Mouse (Mus musculus) hindbrain, embryonic 15.5 days (tissue): ENCODE measurements around the gene Pkm. TPM values are rescaled to one million over a fixed set of nuclear protein-coding genes. Genes with fewer than 3 reads are reported as not detected.

Experiments used
- ATAC-seq: fragments of 200-750 bp; cut with Nextera tagmentation; 2 replicates; pipeline ENCODE4 v1.8.0; 2017; ENCODE audit warnings: low read depth, moderate number of reproducible peaks, moderate TSS enrichment; ENCODE audit not compliant: low FRiP score
- H3K27ac ChIP-seq: fragments of 300-500 bp; sonication (generic); replicated peaks from 2 replicates; pipeline ENCODE4 v1.5.1; 2015; ENCODE audit warnings: mild to moderate bottlenecking, inconsistent platforms
- H3K27me3 ChIP-seq: fragments of 300-500 bp; sonication (generic); 2 replicates; pipeline ENCODE4 v1.6.1; 2015; ENCODE audit warnings: control low read depth, inconsistent platforms
- H3K36me3 ChIP-seq: fragments of 300-500 bp; sonication (generic); 2 replicates; pipeline ENCODE4 v1.6.1; 2015; ENCODE audit warnings: control low read depth, inconsistent platforms
- H3K4me1 ChIP-seq: fragments of 300-500 bp; sonication (generic); replicated peaks from 2 replicates; pipeline ENCODE4 v1.6.1; 2015; ENCODE audit warnings: control low read depth, inconsistent platforms
- H3K4me2 ChIP-seq: fragments of 300-500 bp; sonication (generic); 2 replicates; pipeline ENCODE4 v1.6.1; 2015; ENCODE audit warnings: moderate library complexity, mild to moderate bottlenecking, inconsistent platforms
- H3K4me3 ChIP-seq: fragments of 300-500 bp; sonication (generic); 2 replicates; pipeline ENCODE4 v1.5.1; 2015; ENCODE audit warnings: mild to moderate bottlenecking, inconsistent platforms
- H3K9ac ChIP-seq: fragments of 300-500 bp; sonication (generic); 2 replicates; pipeline ENCODE4 v1.6.1; 2015; ENCODE audit warnings: inconsistent platforms
- H3K9me3 ChIP-seq: fragments of 300-500 bp; sonication (generic); 2 replicates; pipeline ENCODE4 v1.6.1; 2016; ENCODE audit warnings: control low read depth, inconsistent platforms
- WGBS: fragments of 180-500 bp; shearing (Covaris S2); methylation state at CpG from one replicate; pipeline ENCODE4 v1.1.7; 2015; 5-methylcytosine and 5-hydroxymethylcytosine counted together
- polyA plus RNA-seq: library from polyadenylated mRNA; unstranded; fragments of >200 nt; fragmentation: Nextera tagmentation; extraction: Ambion mirVana; gene quantifications from 2 replicates; pipeline ENCODE4 v1.2.1, GENCODE M21; 2015

Gene Pkm
- 1,018 and 1,098 TPM in 2 replicates for polyA plus RNA-seq

GRCm38 (mm10) chr9:59655958-59656634 lies at the start of gene Pkm:
Gene Pkm, plus strand, starts transcription at chr9:59656368.
- ATAC-seq, result peak; percentile 91
- H3K9ac ChIP-seq, result peak within 1 kb of the TSS; percentile 80
- peak within 1 kb of the TSS; percentile 60 for H3K4me3 ChIP-seq

GRCm38 (mm10) chr9:59610950-59611349 lies 45.2 kb upstream of the Pkm start:
- H3K27me3 ChIP-seq, result no peaks in the 10 kb centered on the region
- 89% methylated on average over 2 of the region's 2 CpGs for WGBS
- no peak overlapping the region for H3K4me2 ChIP-seq

More at GRCm38 (mm10) chr9:59655958-59656634, at the start of gene Pkm:
- Histone ChIP-seq H3K4me2 (peak within 1 kb of the TSS; percentile 73), H3K27ac (peak within 1 kb of the TSS; percentile 94), H3K4me1 (peaks cover 39% of the 10 kb centered on the region), H3K9me3 (no peaks in the 10 kb centered on the region), H3K36me3 (peaks cover 8% of the 10 kb centered on the region), H3K27me3 (no peaks in the 10 kb centered on the region)
- under 1% methylated on average over 45 of the region's 46 CpGs for WGBS

GRCm38 (mm10) chr9:59615797-59616196 lies 40.4 kb upstream of the Pkm start:
- peaks cover 29% of the 10 kb centered on the region for H3K4me1 ChIP-seq
- no peak for ATAC-seq
- H3K9me3 ChIP-seq, result no peaks in the 10 kb centered on the region
- 85% methylated on average over 2 of the region's 2 CpGs for WGBS
- H3K9ac ChIP-seq, result no peak overlapping the region
- H3K4me2 ChIP-seq, result no peak overlapping the region
- no peak overlapping the region for H3K4me3 ChIP-seq
- no peaks in the 10 kb centered on the region for H3K36me3 ChIP-seq
- no peak overlapping the region for H3K27ac ChIP-seq
- H3K27me3 ChIP-seq, result no peaks in the 10 kb centered on the region

More at GRCm38 (mm10) chr9:59610950-59611349, 45.2 kb upstream of the Pkm start:
- Histone ChIP-seq H3K27ac (no peak overlapping the region), H3K4me3 (no peak overlapping the region), H3K9me3 (no peaks in the 10 kb centered on the region), H3K4me1 (no peaks in the 10 kb centered on the region), H3K9ac (no peak overlapping the region), H3K36me3 (no peaks in the 10 kb centered on the region; the same call in 1 of the 2 replicates)
- no peak for ATAC-seq

- Histone ChIP-seq H3K36me3 (no peaks in the 10 kb centered on the region; the same call in 1 of the 2 replicates), H3K4me2 (peak within 1 kb of the TSS; percentile 54), H3K4me3 (peak within 1 kb of the TSS; percentile 100), H3K4me1 (peaks cover 29% of the 10 kb centered on the region), H3K27ac (peak within 1 kb of the TSS; percentile 91), H3K27me3 (no peaks in the 10 kb centered on the region), H3K9ac (peak within 1 kb of the TSS; percentile 98), H3K9me3 (no peaks in the 10 kb centered on the region)
- WGBS, result 1% methylated on average over 32 of the region's 36 CpGs
- ATAC-seq, result peak; percentile 98
Observed at GRCm38 (mm10) chr9:59616622-59617306, 39.4 kb upstream of the Pkm start, which contains the start of gene Parp6. Gene Parp6, plus strand, starts transcription at chr9:59617284.

GRCm38 (mm10) chr9:59617307-59617973 lies 38.7 kb upstream of the Pkm start:
- Histone ChIP-seq H3K9ac (peak overlapping the region; percentile 98), H3K4me3 (peak overlapping the region; percentile 100), H3K36me3 (peaks cover 4% of the 10 kb centered on the region; the same call in 1 of the 2 replicates), H3K4me1 (peaks cover 29% of the 10 kb centered on the region), H3K9me3 (no peaks in the 10 kb centered on the region), H3K27ac (peak overlapping the region; percentile 91), H3K4me2 (peak overlapping the region; percentile 54), H3K27me3 (no peaks in the 10 kb centered on the region)
- under 1% methylated on average over 53 of the region's 58 CpGs for WGBS
- no peak for ATAC-seq

- H3K9me3 ChIP-seq, result no peaks in the 10 kb centered on the region
- peaks cover 83% of the 10 kb centered on the region for H3K36me3 ChIP-seq
- 91% methylated on average over 1 of the region's 1 CpGs for WGBS
- H3K9ac ChIP-seq, result no peak overlapping the region
- H3K27me3 ChIP-seq, result no peaks in the 10 kb centered on the region
- no peak for ATAC-seq
- no peak overlapping the region for H3K27ac ChIP-seq
- no peak overlapping the region for H3K4me2 ChIP-seq
- H3K4me1 ChIP-seq, result no peaks in the 10 kb centered on the region
- H3K4me3 ChIP-seq, result no peak overlapping the region
Observed at GRCm38 (mm10) chr9:59638372-59638771, 17.8 kb upstream of the Pkm start.

GRCm38 (mm10) chr9:59639936-59640335 lies 16.2 kb upstream of the Pkm start:
- H3K27me3 ChIP-seq, result no peaks in the 10 kb centered on the region
- H3K4me3 ChIP-seq, result no peak overlapping the region
- H3K9me3 ChIP-seq, result no peaks in the 10 kb centered on the region
- WGBS, result 88% methylated on average over 4 of the region's 4 CpGs
- H3K4me2 ChIP-seq, result no peak overlapping the region
- no peak overlapping the region for H3K9ac ChIP-seq
- H3K27ac ChIP-seq, result no peak overlapping the region
- peaks cover 74% of the 10 kb centered on the region for H3K36me3 ChIP-seq
- ATAC-seq, result no peak
- no peaks in the 10 kb centered on the region for H3K4me1 ChIP-seq

GRCm38 (mm10) chr9:59641320-59641719 lies 14.8 kb upstream of the Pkm start:
- WGBS, result 91% methylated on average over 2 of the region's 2 CpGs
- no peak for ATAC-seq
- Histone ChIP-seq H3K4me2 (no peak overlapping the region), H3K36me3 (peaks cover 71% of the 10 kb centered on the region), H3K9me3 (no peaks in the 10 kb centered on the region), H3K27ac (no peak overlapping the region), H3K4me1 (no peaks in the 10 kb centered on the region), H3K4me3 (no peak overlapping the region), H3K9ac (no peak overlapping the region), H3K27me3 (no peaks in the 10 kb centered on the region)

- Histone ChIP-seq H3K9ac (no peak overlapping the region), H3K36me3 (peaks cover 54% of the 10 kb centered on the region), H3K4me3 (no peak overlapping the region), H3K27ac (no peak overlapping the region), H3K4me1 (no peaks in the 10 kb centered on the region), H3K9me3 (no peaks in the 10 kb centered on the region), H3K4me2 (no peak overlapping the region), H3K27me3 (no peaks in the 10 kb centered on the region)
- WGBS, result 98% methylated on average over 4 of the region's 4 CpGs
- no peak for ATAC-seq
Observed at GRCm38 (mm10) chr9:59649911-59650310, 6.3 kb upstream of the Pkm start.

- Histone ChIP-seq H3K9ac (no peak overlapping the region), H3K4me1 (peaks cover 12% of the 10 kb centered on the region), H3K27ac (no peak overlapping the region), H3K4me2 (no peak overlapping the region), H3K9me3 (no peaks in the 10 kb centered on the region), H3K36me3 (peaks cover 32% of the 10 kb centered on the region), H3K27me3 (no peaks in the 10 kb centered on the region), H3K4me3 (no peak overlapping the region)
- ATAC-seq, result no peak
- WGBS, result 34% methylated on average over 3 of the region's 3 CpGs
Observed at GRCm38 (mm10) chr9:59653371-59653770, 2.8 kb upstream of the Pkm start.

GRCm38 (mm10) chr9:59654450-59654983 lies 1.7 kb upstream of the Pkm start:
- no peak overlapping the region for H3K27ac ChIP-seq
- ATAC-seq, result no peak
- WGBS, result 89% methylated on average over 2 of the region's 2 CpGs
- no peaks in the 10 kb centered on the region for H3K27me3 ChIP-seq
- H3K9ac ChIP-seq, result no peak overlapping the region
- peaks cover 23% of the 10 kb centered on the region for H3K4me1 ChIP-seq
- peaks cover 21% of the 10 kb centered on the region for H3K36me3 ChIP-seq
- no peak overlapping the region for H3K4me3 ChIP-seq
- no peak overlapping the region for H3K4me2 ChIP-seq
- no peaks in the 10 kb centered on the region for H3K9me3 ChIP-seq
